Mouse (Mus musculus): ENCODE data around the gene Mrps18b.

Mrps18b gene

DNA sequence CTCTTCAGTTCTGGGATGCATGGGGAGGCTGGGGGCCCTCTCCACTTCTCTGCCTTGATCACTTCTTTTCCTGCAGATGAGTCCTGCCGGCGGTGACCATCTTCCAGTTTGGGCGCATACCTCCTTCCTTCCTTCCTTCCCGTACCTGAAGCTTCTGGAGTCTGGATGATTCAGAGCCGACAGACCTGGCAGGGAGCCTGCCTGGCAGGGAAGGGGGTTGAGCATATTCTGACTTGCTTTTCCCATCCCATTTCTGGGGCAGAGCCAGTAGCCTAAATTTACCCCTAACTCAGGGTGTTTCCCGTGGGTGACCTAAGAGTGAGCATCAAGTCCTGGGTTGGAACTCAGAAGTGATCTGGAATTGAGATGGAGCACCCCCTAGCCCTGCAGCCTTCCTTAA lies 41.5 kb downstream of the Mrps18b start:
- no peak for DNase-seq (ENCODE audit: low spot score)

- DNase-seq (ENCODE audit: low spot score), result peak; percentile 89
These were observed 42.2 kb downstream of the Mrps18b start for GRCm38 (mm10) chr17:35873774-35874519.

- DNase-seq (ENCODE audit: low spot score), result no peak
These were observed 45.1 kb downstream of the Mrps18b start for GRCm38 (mm10) chr17:35870884-35871696.

DNA sequence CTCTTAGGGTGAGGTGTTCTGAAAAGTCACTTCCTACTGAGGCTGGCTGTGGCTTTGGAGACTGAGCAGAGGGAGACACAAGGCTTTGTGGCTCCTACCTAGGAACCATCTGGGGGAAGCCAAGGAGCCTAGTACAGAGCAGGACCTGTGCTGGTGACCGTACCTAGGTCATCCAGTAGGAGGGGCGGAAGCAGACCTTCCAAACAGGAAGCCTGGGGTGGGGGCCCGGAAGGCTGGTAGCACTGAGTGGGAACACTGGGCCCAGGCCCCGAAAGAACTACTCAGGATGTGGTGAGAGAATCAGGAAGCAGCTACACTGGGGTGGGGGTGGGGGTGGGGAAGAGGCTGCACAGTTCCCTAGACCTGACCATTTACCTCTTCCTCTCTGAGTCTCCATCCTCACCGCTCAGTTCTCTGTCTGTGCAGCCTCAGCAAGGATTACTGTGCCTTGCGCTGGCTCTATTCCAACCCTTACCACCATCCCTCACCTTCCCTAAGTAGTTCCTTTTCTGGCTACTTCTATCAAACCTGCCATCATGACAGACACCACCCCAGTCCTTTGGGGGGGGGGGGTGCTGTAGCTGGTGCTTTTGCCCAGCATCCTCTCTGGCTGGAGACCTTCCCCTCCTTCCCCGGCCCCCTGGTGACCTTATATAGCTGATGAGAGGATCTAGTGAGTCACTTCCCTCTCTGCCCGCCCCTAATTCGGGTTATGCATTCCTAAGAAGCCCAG lies 45.9 kb downstream of the Mrps18b start:
- peak; percentile 69 for DNase-seq (ENCODE audit: low spot score)

DNA sequence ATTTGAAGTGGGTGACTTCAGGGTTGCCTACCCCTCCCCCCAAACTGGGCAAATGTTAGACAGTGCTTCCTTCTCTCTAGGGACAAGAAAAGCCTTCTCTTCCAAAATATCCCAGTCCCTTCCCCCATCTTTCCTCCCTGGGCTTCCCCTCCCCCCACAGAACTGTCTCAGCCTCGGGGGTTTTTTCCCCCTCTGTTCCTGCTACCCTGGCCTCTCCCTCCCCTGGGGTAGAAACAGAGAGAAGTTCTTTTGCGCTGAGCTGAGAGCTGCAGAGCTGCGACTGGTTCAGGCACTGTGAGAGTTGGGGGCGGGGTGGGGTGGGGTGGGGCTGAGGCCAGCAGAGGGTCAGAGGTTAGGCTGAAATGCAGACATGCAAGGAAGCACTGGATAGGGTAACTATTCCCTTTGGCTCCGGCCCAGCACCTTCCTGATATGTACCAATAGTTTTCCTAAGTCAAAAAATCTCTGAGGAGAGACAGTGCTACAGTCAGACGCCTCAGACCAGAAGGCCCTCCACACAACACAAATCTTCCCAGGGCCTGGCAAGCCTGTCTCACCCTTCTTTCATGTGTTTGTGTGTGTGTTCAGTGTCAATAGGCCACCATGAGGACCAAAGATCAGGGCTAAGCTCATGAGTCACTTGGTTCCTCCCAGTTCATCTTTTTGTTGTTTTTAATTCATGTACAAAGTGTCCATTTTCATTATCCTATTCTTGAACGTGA lies 46.7 kb downstream of the Mrps18b start:
- peak; percentile 47 for DNase-seq (ENCODE audit: low spot score)

GRCm38 (mm10) chr17:35868961-35869345 lies 47.2 kb downstream of the Mrps18b start:
- DNase-seq (ENCODE audit: low spot score), result no peak

- peak; percentile 31 for DNase-seq (ENCODE audit: low spot score)
These were observed 47.9 kb downstream of the Mrps18b start for GRCm38 (mm10) chr17:35868165-35868820.

DNA sequence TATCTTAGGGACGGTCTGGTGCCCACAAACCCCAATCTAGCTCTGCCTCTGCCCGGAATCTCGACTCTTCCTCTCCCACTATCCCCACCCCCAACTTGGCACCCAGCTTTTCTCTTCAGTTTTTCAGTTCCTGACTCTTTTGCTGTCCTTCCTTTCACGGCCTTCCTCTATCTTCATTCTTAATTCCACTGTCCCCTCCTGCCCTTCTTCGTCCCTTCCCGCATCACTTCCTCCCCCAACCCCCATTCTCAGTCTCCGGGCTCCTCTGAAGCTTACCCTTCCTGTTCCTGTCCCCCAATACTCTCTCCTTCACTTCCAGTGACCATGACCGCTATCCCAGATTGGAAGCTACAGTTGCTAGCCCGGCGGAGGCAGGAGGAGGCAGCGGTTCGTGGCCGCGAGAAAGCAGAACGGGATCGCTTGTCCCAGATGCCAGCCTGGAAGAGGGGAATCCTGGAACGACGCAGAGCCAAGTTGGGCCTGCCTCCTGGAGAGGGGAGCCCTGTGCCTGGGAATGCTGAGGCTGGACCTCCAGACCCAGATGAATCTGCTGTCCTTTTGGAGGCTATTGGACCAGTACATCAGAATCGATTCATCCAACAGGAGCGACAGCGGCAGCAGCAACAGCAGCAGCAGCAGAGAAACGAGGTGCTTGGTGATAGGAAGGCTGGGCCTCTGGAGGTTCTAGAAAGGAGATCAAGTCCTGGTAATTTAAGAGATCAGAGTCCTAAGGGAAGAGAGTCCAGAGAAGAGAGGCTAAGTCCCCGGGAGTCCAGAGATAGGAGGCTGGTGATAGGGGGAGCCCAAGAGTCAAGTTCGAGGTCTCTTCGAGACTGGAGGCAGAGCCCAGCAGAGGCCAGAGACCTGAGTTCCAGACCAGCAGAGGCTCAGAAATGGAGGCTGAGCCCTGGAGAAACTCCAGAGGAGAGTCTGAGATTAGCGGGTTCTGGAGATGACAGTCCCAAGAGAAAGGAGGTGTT lies 49.0 kb downstream of the Mrps18b start:
- peak; percentile 53 for DNase-seq (ENCODE audit: low spot score)

DNA sequence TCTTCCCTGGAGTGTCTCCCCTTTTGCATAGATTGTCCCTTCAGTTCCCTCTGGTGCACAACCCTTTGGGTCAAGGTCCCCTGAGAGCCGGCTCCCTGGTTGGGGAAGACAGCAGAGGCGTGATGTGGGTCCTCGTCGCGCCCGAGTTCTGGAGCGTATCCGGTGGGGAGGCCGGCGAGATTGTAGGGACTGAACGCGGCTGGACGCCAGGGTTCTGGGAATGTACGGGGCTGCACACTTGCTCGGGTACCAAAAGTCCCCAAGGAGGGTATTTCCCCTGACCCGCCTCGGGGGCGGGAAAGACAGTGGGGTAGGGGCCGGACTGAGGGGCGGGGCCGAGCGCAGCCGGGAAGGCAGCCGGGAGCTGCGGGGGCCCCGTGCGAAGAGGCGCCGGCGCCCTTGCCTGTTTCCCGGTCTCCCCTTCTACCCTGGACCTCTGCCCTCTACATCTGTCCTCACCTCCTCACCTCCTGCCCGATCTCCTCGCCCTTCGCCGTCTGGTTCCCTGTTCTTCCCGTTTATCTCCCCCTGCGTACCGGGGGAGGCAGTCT lies 49.8 kb downstream of the Mrps18b start:
- DNase-seq (ENCODE audit: low spot score), result peak; percentile 68

DNA sequence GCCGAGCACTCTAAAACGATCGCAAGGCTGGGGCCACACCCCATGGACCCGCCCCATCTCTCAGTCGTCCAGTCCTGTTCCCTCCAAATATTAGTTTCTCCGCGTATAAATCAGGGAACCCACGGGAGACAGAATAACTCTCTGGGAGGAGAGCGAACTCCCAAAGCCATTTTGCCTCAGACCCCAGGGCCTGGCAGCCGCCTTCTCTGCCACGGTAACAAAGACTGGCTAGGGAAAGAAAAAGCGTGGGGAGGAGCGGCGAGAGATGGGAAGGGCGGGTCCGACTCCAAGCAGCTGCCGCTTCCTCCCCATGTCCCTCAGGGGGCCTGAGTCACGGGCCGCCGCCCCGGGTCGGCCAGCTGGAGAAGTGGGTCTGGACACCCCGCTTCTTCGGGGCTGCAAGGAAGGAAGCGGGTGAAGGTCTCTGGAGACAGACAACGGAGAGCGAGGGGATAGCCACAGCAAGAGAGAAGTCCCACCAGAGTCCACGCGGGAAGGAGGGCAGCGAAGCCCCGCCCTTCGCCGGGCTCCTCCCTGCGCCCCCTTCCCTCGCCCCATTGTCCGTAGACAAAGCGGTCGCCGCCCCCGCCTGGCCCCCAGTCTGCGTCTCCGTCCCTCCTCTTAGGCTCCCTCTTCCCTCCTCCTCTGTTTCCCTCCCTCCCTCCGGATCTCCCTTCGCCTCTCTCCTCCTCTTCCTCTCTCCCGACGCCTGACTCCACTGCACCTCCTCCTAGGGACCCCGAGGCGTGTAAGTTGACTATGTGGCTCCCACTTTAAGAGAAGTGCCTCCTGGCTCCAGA lies 50.5 kb downstream of the Mrps18b start, which contains the start of gene Ppp1r18:
Ppp1r18 (plus strand) TSS at position 113 of the 800 bp plus-strand sequence.
- peak; percentile 76 for DNase-seq (ENCODE audit: low spot score)

DNA sequence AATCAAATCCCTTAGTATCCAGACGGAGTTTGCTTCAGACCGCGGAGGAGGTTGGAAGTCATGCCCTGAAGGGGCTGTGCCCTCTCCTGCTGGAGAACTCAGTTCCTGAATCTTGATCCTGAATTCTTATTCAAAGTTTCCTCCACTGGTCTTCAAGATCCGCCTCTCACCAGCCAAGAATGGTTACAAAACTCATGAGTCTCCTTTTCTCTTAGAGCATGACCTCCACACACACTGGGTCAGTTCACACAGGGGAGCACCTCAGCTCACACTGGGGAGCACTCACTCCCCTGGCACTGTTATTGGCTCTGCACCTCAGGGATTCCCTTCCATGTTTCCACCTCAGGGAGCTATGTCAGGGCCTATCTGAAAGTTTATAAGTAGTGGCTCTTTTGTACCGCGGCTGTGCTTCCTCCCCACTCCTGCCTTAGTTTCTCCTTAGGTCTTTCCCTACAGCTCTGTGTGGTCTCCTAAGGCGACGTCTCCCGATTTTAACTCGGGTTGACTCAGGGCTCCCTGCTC lies 51.3 kb downstream of the Mrps18b start:
- DNase-seq (ENCODE audit: low spot score), result no peak

DNA sequence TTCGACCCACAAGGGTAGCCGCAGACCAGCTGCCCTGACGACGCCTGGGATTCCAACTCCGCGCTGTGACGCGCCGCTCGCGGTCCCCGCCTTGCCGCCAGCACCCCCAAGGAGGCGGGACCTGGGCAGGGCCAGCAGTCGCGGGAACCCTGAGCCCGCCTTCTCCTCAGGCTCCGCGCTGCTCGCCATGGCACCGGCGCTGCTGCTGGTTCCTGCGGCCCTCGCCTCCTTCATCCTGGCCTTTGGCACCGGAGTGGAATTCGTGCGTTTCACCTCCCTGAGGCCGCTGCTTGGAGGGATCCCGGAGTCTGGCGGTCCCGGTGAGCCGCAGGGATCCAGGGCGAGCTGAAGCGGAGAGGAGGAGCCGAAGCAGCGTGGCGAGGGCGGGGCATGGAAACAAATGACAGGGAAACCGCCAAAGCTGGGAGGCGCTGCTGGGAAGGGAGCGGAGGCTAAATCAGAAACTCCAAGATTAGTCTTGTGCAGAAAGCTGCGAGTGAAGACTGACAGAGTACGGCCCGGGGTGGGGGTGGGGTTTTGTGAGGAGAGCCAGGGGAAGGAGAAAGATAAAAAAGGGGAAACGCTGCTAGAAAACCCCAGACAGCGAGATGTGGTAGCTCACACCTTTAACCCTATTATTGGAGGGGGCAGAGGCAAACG lies 54.9 kb downstream of the Mrps18b start, which contains the start of gene Nrm:
Nrm (plus strand) TSS at position 121 of the 660 bp plus-strand sequence.
- peak; percentile 90 for DNase-seq (ENCODE audit: low spot score)

- no peak for DNase-seq (ENCODE audit: low spot score)
These were observed 55.4 kb downstream of the Mrps18b start for GRCm38 (mm10) chr17:35860831-35861197.
